Mouse (Mus musculus) heart, embryonic 14.5 days (tissue): ENCODE measurements at regions not wholly inside any gene's neighbourhood (a gene's known extent, or its start where the extent isn't known, plus 50 kb on each side); places are given as distances from the start of the nearest gene placed in this dataset.

Experiments used
- ATAC-seq: fragments of 200-750 bp; cut with Nextera tagmentation; 2 replicates; pipeline ENCODE4 v1.8.0; 2017; ENCODE audit warnings: low read depth, moderate TSS enrichment; ENCODE audit not compliant: insufficient number of reproducible peaks, insufficient read depth, low FRiP score
- H3K27ac ChIP-seq, 2 experiments: fragments of 200-500 bp in 1 of 2; fragments of 300-500 bp in 1 of 2; sonication (generic) in 1 of 2; replicated peaks in 1 of 2; 2 replicates each; pipeline ENCODE4 v1.5.1; 2012 to 2014; ENCODE audit warnings: low read depth in 2 of 2, low read length in 2 of 2, control low read depth in 1 of 2, mild to moderate bottlenecking in 1 of 2, mixed read lengths in 1 of 2; ENCODE audit not compliant: control insufficient read depth in 1 of 2, insufficient read depth in 1 of 2
- H3K27me3 ChIP-seq: fragments of 300-500 bp; sonication (generic); 2 replicates; pipeline ENCODE4 v1.6.1; 2014; ENCODE audit warnings: mild to moderate bottlenecking, low read length, control low read depth; ENCODE audit not compliant: control insufficient read depth, insufficient read depth
- H3K36me3 ChIP-seq: fragments of 300-500 bp; sonication (generic); 2 replicates; pipeline ENCODE4 v1.6.1; 2014; ENCODE audit warnings: mild to moderate bottlenecking, control low read depth, low read length, mixed read lengths; ENCODE audit not compliant: control insufficient read depth, insufficient read depth
- H3K4me1 ChIP-seq, 2 experiments: fragments of 200-500 bp in 1 of 2; fragments of 300-500 bp in 1 of 2; sonication (generic) in 1 of 2; 2 replicates each; pipeline ENCODE4 v1.6.1; 2012 to 2014; ENCODE audit warnings: low read length in 2 of 2, control low read depth in 1 of 2, mixed read lengths in 1 of 2; ENCODE audit not compliant: control insufficient read depth in 2 of 2, insufficient read depth in 2 of 2
- H3K4me2 ChIP-seq: fragments of 300-500 bp; sonication (generic); 2 replicates; pipeline ENCODE4 v1.6.1; 2014; ENCODE audit warnings: mild to moderate bottlenecking, low read length
- H3K4me3 ChIP-seq, 2 experiments: fragments of 200-500 bp in 1 of 2; fragments of 300-500 bp in 1 of 2; sonication (generic) in 1 of 2; 2 replicates each; pipeline ENCODE4 v1.5.1; 2012 to 2014; ENCODE audit warnings: low read length in 2 of 2, mild to moderate bottlenecking in 2 of 2, control low read depth in 1 of 2, low read depth in 1 of 2, moderate library complexity in 1 of 2; ENCODE audit not compliant: control insufficient read depth in 1 of 2, insufficient read depth in 1 of 2
- H3K9ac ChIP-seq: fragments of 300-500 bp; sonication (generic); 2 replicates; pipeline ENCODE4 v1.6.1; 2014; ENCODE audit warnings: mild to moderate bottlenecking, low read length
- H3K9me3 ChIP-seq: fragments of 300-500 bp; sonication (generic); 2 replicates; pipeline ENCODE4 v1.6.1; 2016; ENCODE audit warnings: low read length, control low read depth; ENCODE audit not compliant: control insufficient read depth
- WGBS: fragments of 180-500 bp; shearing (Covaris S2); extraction: QIAGEN DNeasy Blood & Tissue Kit; methylation state at CpG from one replicate; pipeline ENCODE4 v1.1.7; 2014; 5-methylcytosine and 5-hydroxymethylcytosine counted together

DNA sequence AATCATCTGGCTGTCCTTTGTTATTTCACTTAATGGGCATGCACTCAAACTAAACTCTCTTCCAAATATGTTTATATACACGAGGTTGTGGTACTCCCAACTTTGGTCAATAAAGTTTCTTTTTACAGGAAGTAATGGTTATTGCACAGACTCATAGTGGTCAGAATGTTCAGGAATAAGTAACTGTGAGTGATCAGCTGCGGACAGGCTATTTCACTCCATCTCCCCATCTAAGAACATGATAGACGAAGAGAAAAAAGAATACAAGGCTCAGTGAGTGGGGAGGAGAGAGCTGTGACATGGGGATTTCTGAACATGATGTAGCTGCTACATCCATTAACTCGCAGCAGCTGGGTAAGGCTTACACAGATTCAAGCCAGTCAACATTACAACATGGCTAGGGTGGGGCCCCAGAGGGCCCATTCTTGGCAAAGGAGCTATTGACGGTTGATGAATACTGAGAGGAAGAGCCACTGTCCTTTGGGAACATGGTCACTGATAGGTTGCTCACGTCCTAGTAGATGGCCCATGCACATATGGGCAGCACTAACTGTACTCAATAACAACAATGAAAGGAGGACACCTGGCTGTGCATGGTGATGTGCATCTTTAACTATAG lies 98.4 kb upstream of the Pum3 start:
- 79% methylated on average over 6 of the region's 6 CpGs for WGBS
- no peaks in the 10 kb centered on the region for H3K4me1 ChIP-seq
- no peaks in the 10 kb centered on the region for H3K9me3 ChIP-seq
- no peak overlapping the region for H3K4me3 ChIP-seq
- H3K27ac ChIP-seq: no peak overlapping the region
- H3K36me3 ChIP-seq: no peaks in the 10 kb centered on the region
- H3K27me3 ChIP-seq: no peaks in the 10 kb centered on the region
- ATAC-seq: no peak
- no peak overlapping the region for H3K9ac ChIP-seq
- H3K4me2 ChIP-seq: no peak overlapping the region

DNA sequence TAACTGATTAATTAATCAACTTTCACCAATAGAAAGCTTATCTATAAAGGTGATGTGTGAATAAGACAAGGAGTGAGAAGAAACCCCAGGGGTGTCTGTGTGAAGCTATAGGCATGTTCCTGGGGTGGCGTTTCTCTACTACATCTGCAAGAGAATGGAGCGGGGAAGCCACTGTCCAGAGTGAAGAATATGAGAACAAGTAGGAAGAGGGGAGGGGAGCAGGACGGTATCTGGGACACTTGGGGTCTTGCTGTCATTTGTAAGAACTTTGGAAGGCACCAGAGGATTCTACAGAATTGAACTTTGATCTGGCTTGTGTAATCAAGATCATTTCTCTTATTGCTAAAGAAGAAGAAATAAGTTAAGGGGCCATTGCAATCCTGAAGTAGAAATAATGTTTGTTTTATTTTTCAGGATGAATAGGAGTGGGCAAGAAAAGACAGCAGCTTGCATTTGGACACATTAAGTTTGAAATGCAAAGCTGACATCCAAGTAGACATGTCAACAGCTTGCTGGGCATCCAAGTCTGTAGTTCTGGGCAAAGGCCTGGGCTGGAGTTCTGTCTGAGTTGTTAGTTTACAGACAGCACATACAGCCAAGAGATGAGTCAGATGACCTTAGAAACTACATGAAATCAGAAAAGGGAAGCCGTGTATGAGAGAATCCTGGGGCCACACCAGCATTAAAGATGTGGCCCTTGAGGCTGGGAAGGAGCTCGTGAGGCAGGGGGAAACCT lies 89.9 kb upstream of the Pum3 start:
- no peaks in the 10 kb centered on the region for H3K27me3 ChIP-seq
- WGBS: 83% methylated on average over 5 of the region's 5 CpGs
- no peak overlapping the region for H3K9ac ChIP-seq
- no peaks in the 10 kb centered on the region for H3K9me3 ChIP-seq
- H3K4me2 ChIP-seq: no peak overlapping the region
- H3K27ac ChIP-seq: no peak overlapping the region
- no peaks in the 10 kb centered on the region for H3K4me1 ChIP-seq
- no peaks in the 10 kb centered on the region for H3K36me3 ChIP-seq
- no peak overlapping the region for H3K4me3 ChIP-seq
- ATAC-seq: no peak

DNA sequence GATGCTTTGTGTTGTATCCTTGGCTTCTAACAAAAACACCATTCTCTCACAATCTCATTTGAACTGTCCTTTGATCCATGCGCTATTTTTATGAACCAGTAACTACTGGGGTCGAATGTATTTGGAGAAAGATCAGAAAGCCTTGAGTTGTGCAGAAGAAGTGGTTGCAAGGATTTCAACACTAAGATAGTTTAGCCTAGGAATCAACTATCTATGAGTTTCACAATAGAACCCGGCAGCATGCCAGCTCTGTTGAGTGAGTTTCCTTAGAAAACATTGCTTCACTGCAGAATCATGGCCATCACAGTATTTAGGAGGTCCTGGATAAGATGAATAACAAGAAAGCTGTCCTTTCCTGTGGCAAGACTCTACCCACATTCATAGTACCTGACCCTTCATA lies 84.6 kb upstream of the Pum3 start:
- WGBS: 76% methylated on average over 3 of the region's 3 CpGs
- H3K36me3 ChIP-seq: no peaks in the 10 kb centered on the region

DNA sequence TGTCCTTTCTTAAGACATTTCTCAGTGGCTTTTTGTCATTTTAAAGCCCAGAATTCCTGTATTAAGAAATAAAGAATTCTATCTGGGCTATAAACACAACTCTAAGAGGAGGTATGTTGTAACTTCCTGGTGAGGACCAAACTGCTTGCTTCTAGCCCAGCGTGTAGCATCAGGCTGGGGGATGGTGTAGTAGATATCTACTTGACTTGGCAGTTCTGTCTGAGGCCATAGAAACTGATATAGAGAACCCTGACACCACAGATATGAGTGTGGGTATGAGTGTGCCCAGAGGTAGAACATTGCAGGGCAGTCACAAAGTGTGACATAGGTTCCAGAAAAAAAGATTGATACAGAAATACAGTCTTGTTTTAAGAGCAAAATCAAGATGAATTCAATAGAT lies 83.9 kb upstream of the Pum3 start:
- Histone ChIP-seq H3K27me3 (no peaks in the 10 kb centered on the region), H3K27ac (no peak overlapping the region), H3K36me3 (no peaks in the 10 kb centered on the region), H3K9ac (no peak overlapping the region), H3K4me2 (no peak overlapping the region), H3K4me3 (no peak overlapping the region), H3K4me1 (no peaks in the 10 kb centered on the region), H3K9me3 (no peaks in the 10 kb centered on the region)
- 67% methylated on average over 1 of the region's 1 CpGs for WGBS
- ATAC-seq: no peak

More for the DNA sequence above, 84.6 kb upstream of the Pum3 start:
- no peak overlapping the region for H3K9ac ChIP-seq
- H3K9me3 ChIP-seq: no peaks in the 10 kb centered on the region
- no peaks in the 10 kb centered on the region for H3K4me1 ChIP-seq
- H3K27me3 ChIP-seq: no peaks in the 10 kb centered on the region
- no peak overlapping the region for H3K4me3 ChIP-seq
- no peak for ATAC-seq
- H3K27ac ChIP-seq: no peak overlapping the region
- H3K4me2 ChIP-seq: no peak overlapping the region

DNA sequence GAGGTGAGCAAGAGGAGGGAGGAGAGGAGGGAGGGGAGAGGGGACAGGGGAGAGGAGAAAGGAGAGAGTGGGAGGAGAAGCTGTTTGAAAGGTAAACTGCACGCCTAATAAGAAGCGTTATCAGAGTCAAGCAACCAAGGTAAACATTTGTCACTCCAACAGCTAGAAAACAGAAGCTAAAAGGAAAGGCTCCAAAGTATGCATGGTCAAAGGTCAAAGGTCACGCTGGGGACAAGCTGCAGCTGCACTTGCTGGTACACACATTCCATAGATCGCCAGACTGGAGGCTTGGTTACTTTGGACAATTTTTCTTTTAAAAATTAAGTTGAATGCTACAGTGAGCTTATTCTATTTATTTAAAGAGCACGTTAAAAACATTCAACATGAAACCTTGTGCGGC lies 81.7 kb upstream of the Pum3 start:
- Histone ChIP-seq H3K36me3 (no peaks in the 10 kb centered on the region), H3K4me2 (no peak overlapping the region), H3K9me3 (no peaks in the 10 kb centered on the region), H3K27me3 (no peaks in the 10 kb centered on the region), H3K4me1 (no peaks in the 10 kb centered on the region), H3K9ac (no peak overlapping the region), H3K27ac (no peak overlapping the region), H3K4me3 (no peak overlapping the region)
- no peak for ATAC-seq
- WGBS: 46% methylated on average over 6 of the region's 6 CpGs

DNA sequence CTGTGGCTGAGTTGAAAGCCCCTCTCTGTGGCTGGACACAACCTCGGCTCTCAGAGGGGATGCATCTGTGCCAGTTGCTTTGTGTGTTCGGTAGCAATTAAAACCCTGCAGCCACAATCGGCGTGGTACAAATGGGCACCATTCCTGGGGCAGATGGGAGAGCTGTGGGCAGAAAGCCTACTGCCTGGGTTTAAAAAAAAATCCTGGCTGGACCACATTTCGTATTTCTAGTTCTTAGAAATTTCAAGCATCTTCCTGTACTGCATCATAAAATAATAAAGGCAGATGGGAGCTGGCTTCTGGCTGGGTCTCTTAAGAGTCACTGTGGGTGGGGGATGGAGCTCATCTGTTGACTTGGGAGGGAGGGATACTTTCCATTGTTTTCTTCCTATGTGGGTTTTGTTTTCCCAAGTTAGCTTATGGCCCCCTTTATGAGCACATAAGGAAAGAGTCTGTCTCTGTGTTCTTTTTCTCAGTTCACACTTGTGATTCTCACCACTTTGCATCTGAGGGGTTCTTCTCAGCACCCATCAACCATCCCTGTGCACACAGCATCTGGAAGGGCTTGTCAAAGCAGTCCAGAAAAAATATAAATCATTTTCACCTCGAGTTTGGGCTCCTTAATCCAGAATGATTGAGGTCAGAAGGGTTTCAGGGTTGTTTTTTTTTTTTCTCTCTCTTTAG lies 80.5 kb upstream of the Pum3 start:
- Histone ChIP-seq H3K27ac (no peak overlapping the region), H3K9ac (no peak overlapping the region), H3K4me1 (no peaks in the 10 kb centered on the region), H3K4me3 (no peak overlapping the region), H3K4me2 (no peak overlapping the region), H3K27me3 (no peaks in the 10 kb centered on the region), H3K36me3 (no peaks in the 10 kb centered on the region), H3K9me3 (no peaks in the 10 kb centered on the region)
- ATAC-seq: no peak
- WGBS: 76% methylated on average over 6 of the region's 6 CpGs

DNA sequence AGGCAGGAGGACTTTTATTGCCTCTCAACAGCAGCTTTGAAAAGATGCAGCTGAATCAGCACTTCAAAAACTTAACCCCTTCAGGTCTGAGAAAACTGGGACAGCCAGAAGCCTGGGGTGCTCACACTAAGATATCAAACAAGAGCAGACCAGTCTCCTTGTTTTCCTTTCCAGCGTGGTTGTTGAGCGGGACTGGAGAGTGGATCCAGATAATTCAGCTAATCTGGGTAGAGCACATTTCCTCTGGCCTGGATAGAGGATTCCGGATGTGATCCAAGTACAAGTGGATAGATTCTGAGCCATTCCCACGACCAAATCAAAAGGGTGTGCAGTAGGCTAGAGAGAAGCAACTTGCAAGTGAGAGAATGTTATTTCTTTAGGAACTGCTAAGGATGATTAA lies 68.7 kb upstream of the Pum3 start:
- 59% methylated on average over 4 of the region's 4 CpGs for WGBS
- H3K27me3 ChIP-seq: no peaks in the 10 kb centered on the region
- no peaks in the 10 kb centered on the region for H3K9me3 ChIP-seq
- no peak overlapping the region for H3K4me3 ChIP-seq
- H3K4me1 ChIP-seq: no peaks in the 10 kb centered on the region
- no peaks in the 10 kb centered on the region for H3K36me3 ChIP-seq
- H3K27ac ChIP-seq: no peak overlapping the region
- H3K9ac ChIP-seq: no peak overlapping the region
- ATAC-seq: 0 out of 2 replicates have a peak, but pooled peaks have one; percentile 31
- no peak overlapping the region for H3K4me2 ChIP-seq
